Mouse (Mus musculus) MEL (cell line): ENCODE measurements around the gene Fank1.

Experiments used
- CTCF ChIP-seq, 3 experiments: IDR thresholded peaks in 2 of 3; conservative IDR thresholded peaks in 1 of 3; 2 replicates each; pipeline ENCODE4 v1.5.1; 2011 to 2012; ENCODE audit warnings: low read length in 3 of 3, low read depth in 2 of 3, mild to moderate bottlenecking in 2 of 3, improper control_type of control experiment in 1 of 3, inconsistent platforms in 1 of 3, mixed read lengths in 1 of 3, moderate library complexity in 1 of 3; ENCODE audit not compliant: control insufficient read depth in 1 of 3, insufficient read depth in 1 of 3, poor library complexity in 1 of 3, severe bottlenecking in 1 of 3
- ELF1 ChIP-seq: IDR thresholded peaks from 2 replicates; pipeline ENCODE4 v1.6.1; 2014; ENCODE audit warnings: low read depth, mild to moderate bottlenecking, inconsistent platforms, low read length, improper control_type of control experiment, moderate library complexity
- NELFE ChIP-seq: IDR thresholded peaks from 2 replicates; pipeline ENCODE4 v1.6.1; 2011; ENCODE audit warnings: low read depth, low read length, improper control_type of control experiment
- POLR2A ChIP-seq, 2 experiments: IDR thresholded peaks; 2 replicates each; pipeline ENCODE4 v1.6.1; 2011 to 2012; ENCODE audit warnings: low read length in 2 of 2, mild to moderate bottlenecking in 2 of 2, control low read depth in 1 of 2, improper control_type of control experiment in 1 of 2, low read depth in 1 of 2, moderate library complexity in 1 of 2; ENCODE audit not compliant: control insufficient read depth in 1 of 2, insufficient read depth in 1 of 2, poor library complexity in 1 of 2
- TCF12 ChIP-seq: IDR thresholded peaks from 2 replicates; pipeline ENCODE4 v1.6.1; 2014; ENCODE audit warnings: low read depth, mild to moderate bottlenecking, inconsistent platforms, low read length, improper control_type of control experiment, moderate library complexity
- USF2 ChIP-seq, 2 experiments: IDR thresholded peaks; 2 replicates each; pipeline ENCODE4 v1.6.1; 2011 to 2012; ENCODE audit warnings: improper control_type of control experiment in 2 of 2, low read length in 2 of 2, borderline replicate concordance in 1 of 2, inconsistent platforms in 1 of 2, low read depth in 1 of 2, mild to moderate bottlenecking in 1 of 2; ENCODE audit not compliant: insufficient read depth in 1 of 2
- ZC3H11A ChIP-seq: IDR thresholded peaks from 2 replicates; pipeline ENCODE4 v1.6.1; 2012; ENCODE audit warnings: low read depth, mild to moderate bottlenecking, inconsistent platforms, low read length, improper control_type of control experiment

- TF ChIP-seq POLR2A (IDR thresholded peaks at IDR 0.05; ENCODE audit: control insufficient read depth in 1 of 2, insufficient read depth in 1 of 2, low read depth in 1 of 2, low read length in 2 of 2, poor library complexity in 1 of 2) = no peak
- no peak for TF ChIP-seq USF2 (IDR thresholded peaks at IDR 0.05; ENCODE audit: borderline replicate concordance in 1 of 2, insufficient read depth in 1 of 2, low read depth in 1 of 2, low read length in 2 of 2)
- TF ChIP-seq CTCF (IDR thresholded peaks at IDR 0.05 in 2 of 3, conservative IDR thresholded peaks at IDR 0.05 in 1 of 3; ENCODE audit: control insufficient read depth in 1 of 3, insufficient read depth in 1 of 3, low read depth in 2 of 3, low read length in 3 of 3, poor library complexity in 1 of 3, severe bottlenecking in 1 of 3) = no peak
- TF ChIP-seq ELF1 = no peak
- TF ChIP-seq TCF12 = no peak
- TF ChIP-seq NELFE = no peak
- no peak for TF ChIP-seq ZC3H11A
Measured at GRCm38 (mm10) chr7:133730324-133731191, 46.1 kb upstream of the Fank1 start.
